Mouse (Mus musculus) common myeloid progenitor, adult 5-6 weeks (primary cell): ENCODE measurements at regions not wholly inside any gene's neighbourhood (a gene's known extent, or its start where the extent isn't known, plus 50 kb on each side); places are given as distances from the start of the nearest gene placed in this dataset.

Experiments
- ATAC-seq: replicated peaks from 2 replicates; pipeline ENCODE4 v1.8.0; 2016; ENCODE audit warnings: low read depth, mild to moderate bottlenecking, moderate TSS enrichment, inconsistent platforms; ENCODE audit not compliant: poor library complexity, severe bottlenecking

DNA sequence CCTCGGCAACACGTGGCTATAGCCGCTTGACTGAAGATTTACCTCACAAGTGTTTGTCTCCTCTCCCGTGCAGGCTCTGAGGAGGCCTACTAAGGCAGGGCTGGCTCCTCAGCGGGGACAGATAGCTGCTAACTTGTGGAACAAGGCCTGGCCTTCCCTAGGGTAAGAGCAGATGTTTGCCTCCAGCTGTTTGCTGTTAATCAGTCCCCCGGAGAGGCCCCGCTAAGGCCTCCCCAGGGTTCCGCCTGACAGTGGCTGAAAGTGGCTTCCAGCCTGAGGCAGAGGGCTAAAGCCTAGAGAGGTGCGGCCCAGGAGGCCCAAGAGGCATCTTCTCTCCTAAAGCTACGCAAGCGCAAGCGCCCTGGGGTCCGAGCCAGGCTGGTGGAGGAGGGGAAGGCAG is 52.1 kb upstream of the Dlx4 start:
- ATAC-seq = no peak

DNA sequence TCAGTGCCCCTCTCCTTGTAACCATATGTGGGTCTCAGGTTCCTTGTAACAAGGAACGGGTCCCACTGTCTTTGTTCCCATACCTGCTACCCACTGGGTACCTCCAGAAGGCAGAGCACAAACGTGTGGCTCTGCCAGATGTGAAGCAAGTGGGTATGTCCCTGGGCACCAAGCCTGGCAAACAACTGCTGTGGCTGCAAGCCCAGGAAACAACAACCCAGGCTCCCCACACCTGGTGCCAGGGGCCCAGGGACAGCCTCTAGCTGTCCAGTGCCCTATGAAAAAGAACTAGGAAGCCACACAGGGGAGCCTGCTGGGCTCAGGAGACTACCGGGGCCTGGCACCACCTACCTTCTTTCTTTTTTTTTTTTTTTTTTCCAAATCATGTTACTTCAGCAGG is 54.9 kb upstream of the Dlx4 start:
- no peak for ATAC-seq

DNA sequence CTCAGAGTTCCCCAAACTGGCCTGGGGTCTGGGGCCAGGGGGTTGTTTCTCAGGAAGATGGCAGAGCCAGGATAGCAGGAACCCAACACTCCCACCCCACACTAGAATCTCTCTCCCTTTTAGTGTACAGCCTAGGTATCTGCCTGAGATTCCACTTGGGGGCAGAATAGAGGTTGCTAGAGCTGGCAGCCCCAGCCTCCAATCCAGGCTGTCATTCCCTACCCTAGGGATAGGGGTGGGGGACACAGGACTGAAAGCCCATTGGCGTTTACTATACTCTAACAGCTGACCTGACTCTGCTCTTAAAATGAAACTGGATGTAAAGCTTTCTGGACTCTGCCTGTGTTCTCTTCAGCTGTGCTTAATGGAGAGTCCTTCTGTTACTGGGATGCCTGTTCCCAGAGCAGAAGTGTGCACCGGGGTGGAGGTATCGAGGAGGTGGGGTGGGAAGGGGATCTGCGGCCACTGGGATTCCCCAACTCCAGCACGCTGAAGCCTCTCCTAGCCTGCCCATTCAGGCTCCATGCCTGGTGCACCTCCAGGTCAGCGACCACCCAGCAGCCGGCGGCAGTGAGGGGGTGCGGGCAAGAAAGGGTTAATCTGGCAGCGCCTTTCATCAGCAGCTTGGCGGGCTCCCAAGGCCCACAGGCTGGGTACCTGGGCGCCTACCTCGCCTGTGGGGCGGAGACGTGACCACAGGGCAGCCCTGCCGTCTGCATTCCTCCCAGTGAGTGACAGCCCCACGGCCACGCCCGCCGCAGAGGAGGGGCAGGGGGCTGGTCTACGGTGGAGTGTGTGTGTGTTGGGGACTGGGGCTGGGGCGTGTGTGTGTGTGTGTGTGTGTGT is 50.9 kb upstream of the Tac4 start:
- peak; percentile 76 for ATAC-seq

DNA sequence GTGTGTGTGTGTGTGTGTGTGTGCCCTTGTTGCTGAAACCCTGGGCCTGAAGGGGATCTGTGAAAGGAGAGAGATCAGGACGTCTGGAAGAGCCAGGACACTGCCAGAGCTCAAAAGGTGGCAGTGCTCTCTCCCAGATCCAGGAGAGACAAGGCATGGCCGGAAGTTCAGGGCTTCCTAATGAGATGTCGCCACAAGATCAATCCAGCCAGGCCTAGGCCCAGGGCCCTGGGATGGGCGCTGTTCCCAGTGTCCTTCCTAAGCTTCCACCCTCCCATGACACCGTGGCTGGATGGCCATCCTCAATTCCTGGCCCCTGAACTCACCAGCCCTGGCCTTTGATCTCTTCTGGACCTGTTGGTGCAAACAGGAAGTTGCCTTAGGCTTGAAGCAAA is 50.3 kb upstream of the Tac4 start:
- no peak for ATAC-seq
